Mouse (Mus musculus) kidney, adult 2 months (tissue): ENCODE measurements around the gene Lipc. TPM values are rescaled to one million over a fixed set of nuclear protein-coding genes. Genes with fewer than 3 reads are reported as not detected.

Source experiments
- DNase-seq: peaks from one replicate; pipeline ENCODE4 v3.0.0; 2021
- H3K27ac ChIP-seq: fragments of 200-500 bp; 2 replicates; pipeline ENCODE4 v1.5.1; 2012; ENCODE audit warnings: low read depth, low read length, control low read depth, inconsistent platforms; ENCODE audit not compliant: insufficient read depth
- H3K27me3 ChIP-seq: fragments of 200-500 bp; replicated peaks from 2 replicates; pipeline ENCODE4 v1.6.1; 2012; ENCODE audit warnings: mild to moderate bottlenecking, moderate library complexity, low read length, inconsistent platforms; ENCODE audit not compliant: control insufficient read depth, insufficient read depth
- H3K36me3 ChIP-seq: fragments of 200-500 bp; 2 replicates; pipeline ENCODE4 v1.6.1; 2012; ENCODE audit warnings: mild to moderate bottlenecking, moderate library complexity, low read length, inconsistent platforms; ENCODE audit not compliant: control insufficient read depth, insufficient read depth
- H3K4me1 ChIP-seq: fragments of 200-500 bp; 2 replicates; pipeline ENCODE4 v1.6.1; 2011; ENCODE audit warnings: low read length; ENCODE audit not compliant: control insufficient read depth, insufficient read depth
- H3K4me3 ChIP-seq: fragments of 200-500 bp; 2 replicates; pipeline ENCODE4 v1.5.1; 2011; ENCODE audit warnings: mild to moderate bottlenecking, low read depth, low read length, control low read depth; ENCODE audit not compliant: insufficient read depth
- CTCF ChIP-seq: fragments of 200-500 bp; conservative IDR thresholded peaks from 2 replicates; pipeline ENCODE4 v1.5.1; 2011; ENCODE audit warnings: low read depth, mild to moderate bottlenecking, control low read depth, low read length, moderate library complexity, mixed read lengths; ENCODE audit not compliant: insufficient read depth, insufficient read length
- POLR2A ChIP-seq: fragments of 200-500 bp; IDR thresholded peaks from one replicate; pipeline ENCODE4 v1.6.1; 2011; ENCODE audit warnings: low read depth, low read length, control low read depth
- WGBS: fragments of 180-500 bp; shearing (Covaris S2); methylation state at CpG from one replicate; pipeline ENCODE4 v1.1.7; 2018; 5-methylcytosine and 5-hydroxymethylcytosine counted together
- polyA plus RNA-seq: library from polyadenylated mRNA; depleted of rRNA; stranded (reverse); fragments of >200 nt; gene quantifications from 2 replicates; pipeline ENCODE4 v1.2.3, GENCODE M21; 2012

Gene Lipc
- polyA plus RNA-seq, 1 experiment = 0.58 TPM

GRCm38 (mm10) chr9:70843270-70843669, 108.8 kb downstream of the Lipc start:
- TF ChIP-seq POLR2A (no peak), CTCF (peak; percentile 34; the same call in 1 of the 2 replicates)
- no peaks in the 10 kb centered on the region for H3K36me3 ChIP-seq
- H3K4me3 ChIP-seq = no peak overlapping the region
- H3K27ac ChIP-seq = peak overlapping the region; percentile 49; the same call in 1 of the 2 replicates
- no peaks in the 10 kb centered on the region for H3K4me1 ChIP-seq
- 98% methylated on average over 4 of the region's 4 CpGs for WGBS
- no peak for DNase-seq
- H3K27me3 ChIP-seq = no peaks in the 10 kb centered on the region

DNA sequence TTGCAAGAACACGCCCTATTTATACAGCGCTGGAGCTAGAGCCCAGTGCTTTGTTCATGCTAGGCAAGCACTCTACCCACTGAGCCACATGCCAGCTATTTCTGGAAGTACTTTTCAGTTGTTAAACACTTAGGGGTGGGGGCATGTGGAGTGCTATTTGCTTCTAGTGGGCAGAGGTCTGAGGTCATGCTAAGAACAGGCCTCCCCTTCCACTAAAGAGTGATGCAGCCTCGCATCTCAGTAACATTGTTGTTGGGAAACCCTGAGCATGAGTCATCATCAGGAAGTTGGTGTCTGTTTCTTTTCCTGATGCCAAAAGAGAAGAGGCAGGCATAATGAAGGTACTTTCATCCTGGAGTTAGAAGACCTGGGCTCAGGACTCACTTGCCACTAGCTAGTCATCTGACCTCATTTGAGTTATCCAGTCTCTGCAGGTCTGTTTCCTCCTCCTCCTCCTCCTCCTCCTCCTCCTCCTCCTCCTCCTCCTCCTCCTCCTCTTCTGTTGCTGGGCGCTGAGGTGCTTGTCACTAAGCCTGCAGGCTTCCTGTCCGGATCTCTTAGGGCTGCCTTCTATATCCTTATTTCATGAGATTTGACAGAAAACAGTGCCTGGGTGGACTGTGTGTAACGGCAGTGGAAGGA, 109.6 kb downstream of the Lipc start:
- peak overlapping the region; percentile 81 for H3K27ac ChIP-seq
- 79% methylated on average over 6 of the region's 6 CpGs for WGBS
- DNase-seq = peak; percentile 59
- TF ChIP-seq CTCF (no peak), POLR2A (no peak)
- H3K36me3 ChIP-seq = no peaks in the 10 kb centered on the region
- no peaks in the 10 kb centered on the region for H3K27me3 ChIP-seq
- H3K4me1 ChIP-seq = no peaks in the 10 kb centered on the region
- no peak overlapping the region for H3K4me3 ChIP-seq

DNA sequence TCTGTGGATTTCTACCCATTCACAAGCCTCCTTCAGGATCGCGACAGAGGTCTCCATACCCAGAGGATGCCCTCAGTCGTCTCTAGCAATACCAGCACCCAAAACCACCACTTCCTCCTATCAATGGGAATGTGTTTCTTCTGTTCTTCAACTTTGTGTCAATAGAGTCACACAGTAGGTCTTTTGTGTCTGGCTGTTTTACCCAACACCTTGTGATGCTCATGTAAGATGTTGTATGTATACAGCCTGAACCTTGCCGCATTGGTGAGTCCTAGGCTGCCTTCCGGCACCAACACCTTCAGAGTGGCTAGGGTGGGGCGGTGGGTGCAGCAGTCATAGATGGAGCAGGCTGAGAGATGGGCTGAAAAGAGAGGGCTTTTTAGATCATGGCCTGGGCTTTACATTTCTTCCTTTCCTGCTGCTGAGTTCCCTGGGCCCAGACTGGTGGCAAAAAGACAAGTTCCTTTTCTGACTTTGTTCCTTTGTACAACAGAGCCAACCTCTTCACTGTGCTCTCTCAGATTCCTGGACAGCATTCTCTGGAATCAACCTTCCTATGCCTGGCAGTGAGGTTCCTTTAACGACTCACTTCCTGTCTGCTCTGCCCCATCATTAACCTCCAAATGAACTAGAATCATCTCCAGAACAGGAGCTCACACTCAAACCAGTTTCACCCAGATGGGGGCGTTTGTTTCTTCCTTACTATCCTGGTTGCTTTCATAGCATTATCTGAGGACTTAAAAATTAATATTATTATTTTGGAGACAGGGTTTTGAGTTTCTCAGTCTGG, 110.4 kb downstream of the Lipc start:
- no peaks in the 10 kb centered on the region for H3K4me1 ChIP-seq
- 72% methylated on average over 8 of the region's 8 CpGs for WGBS
- no peak for DNase-seq
- 0 out of 2 replicates have a peak overlapping the region, but pooled peaks have one; percentile 26 for H3K27ac ChIP-seq
- no peaks in the 10 kb centered on the region for H3K27me3 ChIP-seq
- no peak overlapping the region for H3K4me3 ChIP-seq
- no peak for TF ChIP-seq POLR2A
- TF ChIP-seq CTCF = no peak
- no peaks in the 10 kb centered on the region for H3K36me3 ChIP-seq

DNA sequence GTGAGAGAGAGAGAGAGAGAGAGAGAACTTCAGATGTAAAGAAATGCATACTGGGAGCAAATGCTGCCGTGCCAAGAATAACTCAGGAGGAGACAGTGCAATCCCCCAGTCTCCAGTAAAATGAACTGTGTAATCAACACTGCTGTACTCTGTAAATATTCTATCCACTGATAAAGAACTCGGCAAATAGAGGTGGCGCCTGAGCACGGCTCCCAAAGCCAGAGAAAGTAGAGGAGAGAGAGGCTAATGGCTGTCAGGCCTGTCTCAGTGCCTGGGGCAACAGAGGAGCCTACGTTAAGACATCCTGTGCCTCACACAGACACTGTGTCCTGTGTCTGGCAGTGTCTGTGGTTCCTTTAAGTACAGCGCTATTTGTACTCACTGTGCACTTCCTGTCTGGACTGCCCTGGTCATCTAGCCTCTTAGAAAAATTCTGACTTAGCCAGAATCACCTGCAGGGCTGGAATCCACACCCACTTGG, 111.1 kb downstream of the Lipc start:
- 0 out of 2 replicates have a peak overlapping the region, but pooled peaks have one; percentile 34 for H3K27ac ChIP-seq
- 26% methylated on average over 6 of the region's 6 CpGs for WGBS
- DNase-seq = peak; percentile 54

DNA sequence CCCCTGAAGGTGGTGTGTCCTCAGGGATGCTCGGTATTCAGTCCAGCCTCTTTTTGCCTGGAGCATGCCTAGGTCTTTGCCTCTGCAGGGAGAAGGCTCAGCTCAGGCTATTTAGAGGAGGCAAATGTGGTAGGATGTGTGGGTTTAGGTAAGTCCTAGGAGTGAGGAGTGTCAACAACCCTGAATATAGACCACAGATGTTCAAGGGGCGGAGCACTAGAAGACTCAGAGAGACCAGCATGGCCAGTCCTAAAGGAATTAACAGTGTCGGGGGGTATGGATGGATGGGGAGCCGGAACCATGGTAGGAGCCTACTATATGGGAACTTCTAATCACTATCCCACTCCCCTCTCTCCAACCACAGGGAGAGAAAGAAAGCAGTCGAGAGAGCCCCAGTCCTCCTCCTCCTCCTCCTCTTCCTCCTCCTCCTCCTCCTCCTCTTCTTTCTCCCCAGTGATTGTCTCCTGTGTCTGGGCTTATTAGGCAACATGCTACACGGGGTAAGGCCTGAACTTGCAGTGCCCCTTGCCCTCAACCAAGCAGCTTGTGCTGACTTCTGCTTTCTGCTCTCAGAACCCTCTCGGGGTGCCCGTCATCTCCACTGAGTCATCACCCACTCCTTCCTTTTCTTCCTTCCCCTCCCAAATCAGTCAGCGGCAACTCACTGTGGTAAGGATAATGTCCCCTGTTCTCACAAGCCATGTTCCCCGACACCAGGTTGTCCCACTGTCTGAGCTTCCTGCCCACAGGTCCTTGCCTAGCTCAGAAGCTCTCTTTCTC, 113.7 kb downstream of the Lipc start:
- DNase-seq = peak; percentile 35
- Histone ChIP-seq H3K27ac (no peak overlapping the region), H3K36me3 (no peaks in the 10 kb centered on the region), H3K4me3 (no peak overlapping the region), H3K27me3 (no peaks in the 10 kb centered on the region), H3K4me1 (peaks cover 11% of the 10 kb centered on the region)
- TF ChIP-seq CTCF = no peak
- TF ChIP-seq POLR2A = no peak
- 65% methylated on average over 10 of the region's 10 CpGs for WGBS

More for the DNA sequence above, 111.1 kb downstream of the Lipc start:
- no peaks in the 10 kb centered on the region for H3K27me3 ChIP-seq
- no peaks in the 10 kb centered on the region for H3K4me1 ChIP-seq
- no peak overlapping the region for H3K4me3 ChIP-seq
- TF ChIP-seq POLR2A = no peak
- no peak for TF ChIP-seq CTCF
- no peaks in the 10 kb centered on the region for H3K36me3 ChIP-seq

DNA sequence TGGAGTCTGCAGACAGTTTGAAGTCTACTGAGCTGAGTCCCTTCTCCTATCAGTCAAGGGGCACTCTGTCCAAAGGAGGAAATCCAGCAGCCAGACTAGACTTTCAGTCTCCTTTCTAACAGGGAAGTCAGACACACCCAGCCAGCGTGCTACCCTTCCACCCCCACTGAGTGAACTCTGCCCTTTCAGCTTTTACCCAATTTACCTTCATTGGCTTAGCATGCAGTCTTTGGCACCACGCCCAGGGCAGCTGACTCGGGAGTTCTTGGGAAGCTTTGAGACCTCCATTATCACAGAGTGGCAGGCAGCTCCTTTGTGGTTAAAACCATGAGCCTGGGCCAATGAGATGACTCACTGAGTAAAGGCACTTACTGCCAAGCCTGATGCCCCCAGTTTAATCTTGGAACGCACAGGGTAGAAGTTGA, 117.3 kb downstream of the Lipc start:
- no peaks in the 10 kb centered on the region for H3K36me3 ChIP-seq
- H3K4me1 ChIP-seq = peaks cover 15% of the 10 kb centered on the region
- H3K4me3 ChIP-seq = no peak overlapping the region
- 13% methylated on average over 4 of the region's 4 CpGs for WGBS
- H3K27me3 ChIP-seq = no peaks in the 10 kb centered on the region
- TF ChIP-seq CTCF (no peak), POLR2A (no peak)
- peak overlapping the region; percentile 77 for H3K27ac ChIP-seq
- peak; percentile 98 for DNase-seq

DNA sequence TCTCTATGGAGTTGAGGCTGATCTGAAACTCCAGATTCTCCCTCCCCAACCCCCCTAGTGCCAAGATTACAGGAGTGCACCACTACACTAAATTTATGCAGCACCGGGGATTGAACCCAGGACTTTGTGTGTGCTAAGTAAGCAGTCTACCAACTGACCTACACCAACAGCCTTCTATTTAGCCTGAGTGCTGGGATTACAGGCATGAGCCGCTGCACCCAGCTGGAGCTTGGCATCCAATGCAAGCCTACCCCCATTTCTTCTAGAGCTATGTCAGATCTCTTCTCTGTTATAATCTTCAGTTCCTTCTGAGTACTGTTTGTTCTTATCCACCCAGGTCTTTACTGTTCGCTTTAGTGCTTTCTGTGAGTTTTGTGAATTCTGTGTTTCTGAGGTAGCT, 117.8 kb downstream of the Lipc start:
- no peak for TF ChIP-seq CTCF
- no peak for TF ChIP-seq POLR2A
- WGBS = 74% methylated on average over 3 of the region's 3 CpGs

More for the DNA sequence above, 117.8 kb downstream of the Lipc start:
- peak overlapping the region; percentile 77 for H3K27ac ChIP-seq
- H3K36me3 ChIP-seq = no peaks in the 10 kb centered on the region
- DNase-seq = no peak
- no peaks in the 10 kb centered on the region for H3K27me3 ChIP-seq
- no peak overlapping the region for H3K4me3 ChIP-seq
- H3K4me1 ChIP-seq = peaks cover 15% of the 10 kb centered on the region
